Mouse (Mus musculus) lung, adult 2 months (tissue): ENCODE measurements around the gene 1700008O03Rik. TPM values are rescaled to one million over a fixed set of nuclear protein-coding genes. Genes with fewer than 3 reads are reported as not detected.

ENCODE experiments used
- DNase-seq: peaks from one replicate; pipeline ENCODE4 v3.0.0; 2022
- H3K4me1 ChIP-seq: fragments of 200-500 bp; 2 replicates; pipeline ENCODE4 v1.6.1; 2011; ENCODE audit warnings: low read length; ENCODE audit not compliant: control insufficient read depth, insufficient read depth
- H3K4me3 ChIP-seq: fragments of 200-500 bp; replicated peaks from 2 replicates; pipeline ENCODE3; 2011; ENCODE audit warnings: low read depth, mild to moderate bottlenecking, control low read depth, low read length; ENCODE audit errors: extremely low read depth
- CTCF ChIP-seq: fragments of 200-500 bp; IDR thresholded peaks from 2 replicates; pipeline ENCODE4 v1.5.1; 2011; ENCODE audit warnings: mild to moderate bottlenecking, low read length, control low read depth; ENCODE audit not compliant: insufficient read depth
- POLR2A ChIP-seq: fragments of 200-500 bp; IDR thresholded peaks from 2 replicates; pipeline ENCODE4 v1.6.1; 2011; ENCODE audit warnings: low read depth, mild to moderate bottlenecking, control low read depth, low read length, borderline replicate concordance; ENCODE audit errors: extremely low read depth
- WGBS: fragments of 180-500 bp; shearing (Covaris S2); methylation state at CpG from one replicate; pipeline ENCODE4 v1.1.7; 2018; 5-methylcytosine and 5-hydroxymethylcytosine counted together
- polyA plus RNA-seq: library from polyadenylated mRNA; depleted of rRNA; stranded (reverse); fragments of >200 nt; gene quantifications from 2 replicates; pipeline ENCODE4 v1.2.3, GENCODE M21; 2012

Gene 1700008O03Rik
- polyA plus RNA-seq, 1 experiment = 1.2 TPM

DNA sequence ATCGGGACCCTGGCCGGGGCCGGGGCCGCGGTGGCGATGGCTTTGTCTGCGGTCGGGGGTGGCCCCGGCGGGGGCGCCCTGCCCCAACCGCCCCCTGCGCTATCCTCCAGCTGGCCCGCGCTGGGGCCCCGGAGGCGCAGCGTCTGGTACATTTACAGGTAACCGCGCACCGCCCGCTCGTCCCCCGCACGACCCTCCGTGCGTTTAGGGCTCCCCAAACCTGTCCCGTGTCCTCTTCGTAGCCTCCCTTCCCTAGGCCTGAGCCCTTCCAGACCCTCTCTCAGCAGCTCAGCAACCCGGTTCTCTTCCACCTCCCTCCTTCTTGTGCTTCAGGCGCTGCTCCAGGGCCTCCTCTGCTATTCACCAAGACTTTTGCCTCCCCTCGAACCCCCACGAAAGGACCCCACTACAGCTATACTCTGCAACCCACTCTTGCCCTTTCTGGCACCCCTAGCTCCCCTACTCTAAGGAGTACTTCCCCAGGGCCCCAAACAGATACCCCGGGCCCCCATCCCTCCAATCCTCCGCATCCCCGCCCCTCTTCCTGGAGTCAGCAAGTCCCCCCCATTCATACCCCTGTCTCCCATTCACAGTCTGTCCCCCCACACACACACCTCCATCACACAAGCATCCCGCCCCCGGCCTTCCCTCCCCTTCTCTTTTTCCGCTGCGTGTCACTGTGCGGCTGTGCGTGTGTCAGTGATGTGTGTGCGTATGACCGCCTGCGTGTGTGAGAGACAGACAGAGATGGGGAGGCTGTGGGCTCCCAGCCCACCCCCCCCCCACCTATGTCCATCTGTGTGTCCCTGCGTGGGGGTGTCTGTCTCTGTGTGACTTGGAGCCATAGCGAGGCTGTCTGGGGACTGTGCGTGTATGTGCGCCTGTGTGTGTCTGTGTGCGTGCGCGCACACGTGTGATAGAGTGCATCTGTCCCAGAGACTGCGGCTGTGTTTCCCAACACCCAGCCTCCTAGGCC is 49.3 kb downstream of the 1700008O03Rik start:
- DNase-seq = no peak
- TF ChIP-seq POLR2A = no peak
- no peak for TF ChIP-seq CTCF
- WGBS = 2% methylated on average over 54 of the region's 54 CpGs
- Histone ChIP-seq H3K4me3 (no peak overlapping the region), H3K4me1 (no peaks in the 10 kb centered on the region)

- DNase-seq = no peak
- 7% methylated on average over 19 of the region's 40 CpGs for WGBS
- Histone ChIP-seq H3K4me3 (no peak overlapping the region), H3K4me1 (no peaks in the 10 kb centered on the region)
- TF ChIP-seq CTCF (no peak), POLR2A (no peak)
These were observed 50.4 kb downstream of the 1700008O03Rik start for GRCm38 (mm10) chr7:44335031-44335878.

DNA sequence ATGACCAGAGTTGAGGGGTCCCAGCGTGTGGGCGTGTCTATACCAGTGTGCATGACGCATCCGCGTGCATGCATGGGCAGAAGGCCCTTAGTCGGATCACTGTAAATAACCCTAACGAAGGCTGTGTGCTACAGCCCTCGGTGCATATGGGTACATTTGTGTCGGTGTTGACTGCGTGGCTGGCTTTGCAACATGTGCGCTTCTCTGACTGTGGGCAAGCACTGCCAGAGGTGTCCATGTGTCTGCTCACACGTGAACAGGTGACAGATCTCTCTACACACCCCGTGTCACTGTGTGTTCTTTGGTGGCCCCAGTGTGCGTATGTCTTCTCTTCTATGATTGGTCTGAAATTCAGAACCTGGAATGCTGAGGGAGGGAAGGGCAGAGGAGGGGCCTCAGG is 51.5 kb downstream of the 1700008O03Rik start:
- no peak for DNase-seq
- TF ChIP-seq CTCF (no peak), POLR2A (no peak)
- Histone ChIP-seq H3K4me3 (no peak overlapping the region), H3K4me1 (no peaks in the 10 kb centered on the region)
- WGBS = 60% methylated on average over 14 of the region's 14 CpGs

DNA sequence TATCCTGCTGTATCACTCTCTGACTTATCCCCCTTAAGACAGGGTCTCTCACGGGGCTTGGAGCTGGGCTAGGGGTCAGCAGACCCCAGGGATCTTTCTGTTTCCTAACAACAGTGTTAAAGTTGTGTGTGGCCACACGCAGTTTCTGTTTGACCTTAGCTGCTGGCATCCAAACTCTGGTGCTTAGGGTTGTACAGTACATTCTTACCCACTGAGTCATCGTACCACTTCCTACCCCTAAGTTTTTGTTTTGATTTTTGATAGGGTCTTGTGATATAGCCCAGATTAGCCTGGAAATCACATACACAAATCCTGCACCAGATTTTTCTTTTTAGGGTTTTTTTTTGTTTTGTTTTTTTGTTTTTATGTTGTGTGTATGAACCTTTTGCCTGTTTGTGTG is 53.3 kb downstream of the 1700008O03Rik start:
- WGBS = 36% methylated on average over 3 of the region's 3 CpGs
- no peak overlapping the region for H3K4me3 ChIP-seq
- TF ChIP-seq CTCF = no peak
- no peak for TF ChIP-seq POLR2A
- no peaks in the 10 kb centered on the region for H3K4me1 ChIP-seq
- no peak for DNase-seq

DNA sequence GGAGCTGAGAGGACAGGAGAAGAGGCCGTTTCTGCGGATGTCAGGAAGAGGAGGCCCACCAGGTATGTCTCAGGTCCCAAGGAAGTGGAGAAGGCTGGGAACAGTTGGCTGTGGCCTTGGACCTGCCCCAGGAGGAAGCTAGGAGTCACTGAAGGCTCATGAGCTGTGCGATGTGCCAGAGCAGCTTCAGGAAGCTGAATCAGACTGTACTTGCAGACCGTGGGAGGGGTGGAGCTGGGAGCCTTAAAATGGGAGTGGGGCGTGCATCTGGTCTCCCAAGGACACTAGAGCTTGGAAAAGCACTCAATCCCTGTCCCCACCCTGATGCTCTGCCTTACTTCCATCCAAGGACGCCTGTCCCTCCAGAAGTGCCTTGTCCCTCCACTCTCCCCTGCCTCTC is 59.0 kb downstream of the 1700008O03Rik start:
- 41% methylated on average over 6 of the region's 6 CpGs for WGBS
- TF ChIP-seq POLR2A (no peak), CTCF (no peak)

GRCm38 (mm10) chr7:44322290-44322689 is 63.3 kb downstream of the 1700008O03Rik start:
- TF ChIP-seq CTCF (no peak), POLR2A (no peak)
- no peak for DNase-seq
- 76% methylated on average over 1 of the region's 1 CpGs for WGBS
- H3K4me1 ChIP-seq = no peaks in the 10 kb centered on the region
- H3K4me3 ChIP-seq = no peak overlapping the region

More for the DNA sequence above, 59.0 kb downstream of the 1700008O03Rik start:
- DNase-seq = no peak
- Histone ChIP-seq H3K4me3 (no peak overlapping the region), H3K4me1 (no peaks in the 10 kb centered on the region)

DNA sequence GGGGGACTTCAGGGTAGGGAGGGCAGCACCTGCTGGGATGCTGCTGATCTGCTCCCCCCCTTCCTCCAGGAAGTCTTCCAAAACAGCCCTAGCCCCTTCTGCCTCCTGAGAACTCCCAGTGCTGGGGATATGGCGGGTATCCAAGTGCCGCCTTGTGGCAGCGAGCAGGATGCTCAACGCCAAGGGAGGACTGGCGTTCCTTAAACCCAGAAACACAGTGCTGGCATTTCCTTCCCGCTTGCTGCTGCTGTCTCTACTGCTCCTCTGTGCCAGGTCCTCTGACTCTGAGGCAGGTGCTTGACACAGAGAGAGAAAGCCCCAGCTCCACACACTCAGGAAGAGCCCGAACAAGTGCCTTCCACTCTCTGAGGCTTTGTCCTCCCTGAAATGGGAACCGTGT is 64.7 kb downstream of the 1700008O03Rik start:
- no peak for DNase-seq
- TF ChIP-seq POLR2A (no peak), CTCF (no peak)
- no peaks in the 10 kb centered on the region for H3K4me1 ChIP-seq
- H3K4me3 ChIP-seq = no peak overlapping the region
- 47% methylated on average over 8 of the region's 8 CpGs for WGBS

DNA sequence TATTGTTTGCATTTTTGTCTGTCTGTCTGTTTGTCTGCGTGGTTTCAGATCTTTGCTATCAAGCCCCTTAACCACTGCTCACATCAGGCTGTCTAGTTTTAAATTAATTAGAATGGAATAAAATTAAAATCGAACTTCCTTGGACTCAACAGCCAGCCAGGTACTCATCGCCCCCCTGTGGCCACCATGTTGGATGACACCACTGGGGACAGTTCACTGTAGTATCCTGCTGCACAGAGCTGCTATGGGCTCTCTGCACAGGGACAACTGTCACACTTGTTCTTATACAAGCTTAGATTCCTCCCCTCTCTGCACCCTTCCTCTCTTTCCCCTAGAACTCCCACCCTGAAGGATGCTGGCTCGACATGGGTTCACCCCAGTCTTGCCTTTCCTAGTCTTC is 67.7 kb downstream of the 1700008O03Rik start:
- TF ChIP-seq POLR2A (no peak), CTCF (peak; percentile 57)
- WGBS = 34% methylated on average over 4 of the region's 4 CpGs
- no peak for DNase-seq
- Histone ChIP-seq H3K4me1 (no peaks in the 10 kb centered on the region), H3K4me3 (no peak overlapping the region)

DNA sequence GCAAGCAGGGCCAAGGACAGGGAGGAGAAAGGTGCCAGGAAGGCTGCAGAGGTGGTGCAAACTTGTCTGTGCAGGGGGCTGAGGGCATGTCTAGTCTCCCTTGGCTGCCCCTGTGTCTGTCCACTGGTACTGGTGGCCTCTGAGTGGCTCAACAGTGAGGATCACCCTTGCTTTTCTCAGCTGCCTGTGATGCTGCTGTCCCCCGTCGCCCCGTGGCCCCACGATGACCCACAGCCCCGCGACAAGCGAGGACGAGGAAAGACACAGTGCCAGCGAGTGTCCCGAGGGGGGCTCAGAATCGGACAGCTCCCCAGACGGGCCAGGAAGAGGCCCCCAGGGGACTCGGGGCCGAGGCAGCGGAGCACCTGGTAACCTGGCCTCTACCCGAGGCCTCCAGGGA is 73.1 kb downstream of the 1700008O03Rik start:
- DNase-seq = no peak
- TF ChIP-seq CTCF (no peak), POLR2A (no peak)
- H3K4me3 ChIP-seq = no peak overlapping the region
- no peaks in the 10 kb centered on the region for H3K4me1 ChIP-seq
- 50% methylated on average over 16 of the region's 16 CpGs for WGBS
